Comparison of ENCODE assay signal across 33 mouse cellular contexts in genomic region chr3:44819376-44819775, GRCm38 (mm10).
"Had no signal": no experiment of that assay in that cellular context is flagged by ENCODE, and none has a peak within 500 bp of the region (broad histone marks: within the 10 kb centered on the region; RNA-seq: fewer than 3 reads in every experiment).

No protein-coding gene starts in this region.

- DNase-seq: left cerebral cortex, postnatal 4 days; liver; liver, embryonic 13.5 days; liver, postnatal 0 days; lung, adult 18-20 months; lung, adult 2 months; lung, embryonic 14.5 days; lung, postnatal 10 days; lung, postnatal 14 days; lung, postnatal 36 days; lung, postnatal 4 days; midbrain, embryonic 14.5 days had no signal

- H3K9ac ChIP-seq: limb, embryonic 12.5 days; limb, embryonic 13.5 days; limb, embryonic 15.5 days; liver, embryonic 12.5 days; liver, embryonic 13.5 days; liver, embryonic 14.5 days; liver, embryonic 15.5 days; liver, postnatal 0 days; lung, embryonic 14.5 days; lung, embryonic 15.5 days; midbrain, embryonic 12.5 days; midbrain, embryonic 13.5 days; midbrain, embryonic 15.5 days; neural tube, embryonic 12.5 days; neural tube, embryonic 13.5 days had no signal

- ATAC-seq: liver, embryonic 12.5 days; liver, postnatal 0 days; lung, postnatal 0 days; midbrain, embryonic 13.5 days; midbrain, embryonic 15.5 days; midbrain, embryonic 16.5 days had no signal

- H3K27me3 ChIP-seq: limb, embryonic 12.5 days; limb, embryonic 13.5 days; limb, embryonic 15.5 days; liver, embryonic 12.5 days; liver, embryonic 13.5 days; liver, embryonic 15.5 days; lung, embryonic 15.5 days; megakaryocyte, embryonic 14.5 days; midbrain, embryonic 12.5 days; midbrain, embryonic 13.5 days; midbrain, embryonic 15.5 days; neural tube, embryonic 12.5 days; neural tube, embryonic 13.5 days had no signal

- H3K36me3 ChIP-seq: limb, embryonic 10.5 days; limb, embryonic 12.5 days; limb, embryonic 13.5 days; limb, embryonic 15.5 days; liver, embryonic 12.5 days; liver, embryonic 13.5 days; liver, embryonic 15.5 days; lung, embryonic 15.5 days; midbrain, embryonic 10.5 days; midbrain, embryonic 12.5 days; midbrain, embryonic 13.5 days; midbrain, embryonic 15.5 days; neural tube, embryonic 12.5 days; neural tube, embryonic 13.5 days had no signal

- H3K4me2 ChIP-seq: limb, embryonic 12.5 days; limb, embryonic 13.5 days; limb, embryonic 15.5 days; liver, embryonic 11.5 days; liver, embryonic 12.5 days; liver, embryonic 13.5 days; liver, embryonic 15.5 days; lung, embryonic 14.5 days; lung, embryonic 15.5 days; midbrain, embryonic 11.5 days; midbrain, embryonic 12.5 days; midbrain, embryonic 13.5 days; midbrain, embryonic 15.5 days; neural tube, embryonic 12.5 days; neural tube, embryonic 13.5 days had no signal

- H3K27ac ChIP-seq: limb, embryonic 10.5 days; limb, embryonic 12.5 days; limb, embryonic 13.5 days; limb, embryonic 15.5 days; liver, embryonic 12.5 days; liver, embryonic 13.5 days; liver, embryonic 14.5 days; liver, embryonic 15.5 days; lung, embryonic 15.5 days; macrophage; midbrain, embryonic 10.5 days; midbrain, embryonic 12.5 days; midbrain, embryonic 13.5 days; midbrain, embryonic 15.5 days; neural tube, embryonic 12.5 days; neural tube, embryonic 13.5 days had no signal

- H3K4me1 ChIP-seq: limb, embryonic 10.5 days; limb, embryonic 12.5 days; limb, embryonic 13.5 days; limb, embryonic 15.5 days; liver, embryonic 12.5 days; liver, embryonic 13.5 days; liver, embryonic 15.5 days; lung, embryonic 15.5 days; megakaryocyte, embryonic 14.5 days; midbrain, embryonic 10.5 days; midbrain, embryonic 12.5 days; midbrain, embryonic 13.5 days; midbrain, embryonic 15.5 days; neural tube, embryonic 12.5 days; neural tube, embryonic 13.5 days had no signal

- H3K9me3 ChIP-seq: limb, embryonic 10.5 days; limb, embryonic 12.5 days; limb, embryonic 13.5 days; limb, embryonic 15.5 days; liver, embryonic 12.5 days; liver, embryonic 13.5 days; liver, embryonic 15.5 days; lung, embryonic 15.5 days; megakaryocyte, embryonic 14.5 days; midbrain, embryonic 10.5 days; midbrain, embryonic 12.5 days; midbrain, embryonic 13.5 days; midbrain, embryonic 15.5 days; neural tube, embryonic 12.5 days; neural tube, embryonic 13.5 days had no signal

- H3K4me3 ChIP-seq: limb, embryonic 10.5 days; limb, embryonic 12.5 days; limb, embryonic 13.5 days; limb, embryonic 15.5 days; liver, embryonic 12.5 days; liver, embryonic 13.5 days; liver, embryonic 15.5 days; lung, embryonic 15.5 days; megakaryocyte, embryonic 14.5 days; midbrain, embryonic 10.5 days; midbrain, embryonic 12.5 days; midbrain, embryonic 13.5 days; midbrain, embryonic 15.5 days; myocyte; neural tube, embryonic 12.5 days; neural tube, embryonic 13.5 days had no signal
